Mouse (Mus musculus): Measurements from ENCODE around the gene Nlgn1. TPM values are rescaled to one million over a fixed set of nuclear protein-coding genes. Genes with fewer than 3 reads are reported as not detected.

The Nlgn1 gene
- total and polyA plus RNA-seq, 3 experiments = 0.04 TPM; not detected in 2

DNA sequence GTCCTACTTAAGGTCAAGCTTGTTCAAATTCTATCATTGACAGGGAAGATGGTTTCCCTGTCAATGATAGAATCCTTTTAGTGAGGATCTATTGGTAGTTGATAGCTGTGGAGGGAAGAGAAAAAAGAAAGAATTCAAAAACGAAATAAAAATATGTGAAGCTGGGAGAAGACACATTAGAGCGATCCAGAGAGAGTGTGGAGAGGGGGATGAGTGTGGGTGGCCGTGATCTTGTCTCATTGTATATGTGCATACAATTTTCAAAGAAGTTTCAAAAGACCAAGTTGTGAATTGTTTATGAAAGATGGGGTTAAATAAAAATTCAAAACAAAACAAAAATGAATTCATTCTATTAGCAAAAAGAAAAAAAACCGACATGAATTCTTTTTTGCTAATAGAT, 568.6 kb downstream of the Nlgn1 start:
- no peak for DNase-seq
- no peak overlapping the region for H3K27ac ChIP-seq
- 73% methylated on average over 4 of the region's 4 CpGs for WGBS
- intact Hi-C loops (cut with DNase I) = no loop called here
- H3K36me3 ChIP-seq (ENCODE audit: control insufficient read depth, insufficient read depth, low read length) = no peaks in the 10 kb centered on the region
- TF ChIP-seq POLR2A (IDR thresholded peaks at IDR 0.05; ENCODE audit: insufficient read depth, low read depth, low read length) (no peak), EP300 (IDR thresholded peaks at IDR 0.05; ENCODE audit: insufficient read depth, low read depth, low read length) (no peak), CTCF (IDR thresholded peaks at IDR 0.05) (no peak)
- no peak overlapping the region for H3K9ac ChIP-seq (ENCODE audit: low read depth, low read length)
- H3K79me2 ChIP-seq (replicated peaks; ENCODE audit: control insufficient read depth, insufficient read depth, low read length) = no peaks in the 10 kb centered on the region
- no peaks in the 10 kb centered on the region for H3K4me1 ChIP-seq (ENCODE audit: control insufficient read depth, insufficient read depth, low read length)
- H3K4me3 ChIP-seq = no peak overlapping the region
- H3K27me3 ChIP-seq (ENCODE audit: control insufficient read depth, insufficient read depth, low read length) = no peaks in the 10 kb centered on the region

DNA sequence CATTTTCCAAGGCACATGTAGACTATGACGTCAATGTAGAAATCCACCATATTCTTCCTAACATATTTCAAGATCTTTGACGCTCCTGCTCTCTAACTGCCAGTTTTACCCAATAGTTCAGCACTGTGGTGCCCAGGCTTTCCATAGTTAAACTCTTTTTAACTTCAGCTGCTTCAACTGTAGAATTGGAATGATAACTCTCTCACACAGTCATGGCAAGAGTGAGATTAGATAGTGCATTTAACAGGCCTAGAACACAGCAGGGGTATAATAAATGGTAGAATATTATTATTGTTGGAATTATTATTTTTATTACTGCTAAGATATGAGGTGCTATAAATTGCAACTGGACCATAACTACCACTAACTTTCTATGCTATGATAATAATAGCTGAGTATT, 574.4 kb downstream of the Nlgn1 start:
- no peak overlapping the region for H3K4me3 ChIP-seq
- TF ChIP-seq EP300 (IDR thresholded peaks at IDR 0.05; ENCODE audit: insufficient read depth, low read depth, low read length) (no peak), POLR2A (IDR thresholded peaks at IDR 0.05; ENCODE audit: insufficient read depth, low read depth, low read length) (no peak), CTCF (IDR thresholded peaks at IDR 0.05) (no peak)
- DNase-seq = no peak
- intact Hi-C loops (cut with DNase I) = no loop called here
- H3K79me2 ChIP-seq (replicated peaks; ENCODE audit: control insufficient read depth, insufficient read depth, low read length) = no peaks in the 10 kb centered on the region
- 81% methylated on average over 2 of the region's 2 CpGs for WGBS
- H3K9ac ChIP-seq (ENCODE audit: low read depth, low read length) = no peak overlapping the region
- H3K4me1 ChIP-seq (ENCODE audit: control insufficient read depth, insufficient read depth, low read length) = no peaks in the 10 kb centered on the region
- H3K27me3 ChIP-seq (ENCODE audit: control insufficient read depth, insufficient read depth, low read length) = no peaks in the 10 kb centered on the region
- H3K36me3 ChIP-seq (ENCODE audit: control insufficient read depth, insufficient read depth, low read length) = no peaks in the 10 kb centered on the region
- no peak overlapping the region for H3K27ac ChIP-seq

DNA sequence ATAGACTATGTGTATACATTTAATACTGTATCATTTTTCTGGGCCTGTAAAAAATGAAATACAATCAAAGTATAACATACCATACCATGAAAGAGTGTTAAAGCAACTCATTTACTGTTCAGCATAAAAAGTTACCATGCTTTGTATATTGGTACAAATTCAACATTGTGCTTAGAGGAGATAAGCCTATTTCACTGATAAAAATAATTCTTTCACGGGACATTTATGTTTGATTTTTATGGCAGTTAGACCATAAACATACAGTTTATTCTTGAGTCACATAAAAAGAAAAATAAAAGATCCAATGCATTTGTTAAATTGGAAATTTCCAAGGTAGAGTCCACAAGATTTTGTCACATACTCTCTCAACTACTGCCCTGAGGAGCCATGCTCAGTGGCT, 608.1 kb downstream of the Nlgn1 start:
- DNase-seq = no peak
- no peaks in the 10 kb centered on the region for H3K27me3 ChIP-seq (ENCODE audit: control insufficient read depth, insufficient read depth, low read length)
- H3K4me3 ChIP-seq = no peak overlapping the region
- no peaks in the 10 kb centered on the region for H3K36me3 ChIP-seq (ENCODE audit: control insufficient read depth, insufficient read depth, low read length)
- no peak overlapping the region for H3K9ac ChIP-seq (ENCODE audit: low read depth, low read length)
- intact Hi-C loops (cut with DNase I) = no loop called here
- no peaks in the 10 kb centered on the region for H3K4me1 ChIP-seq (ENCODE audit: control insufficient read depth, insufficient read depth, low read length)
- no peaks in the 10 kb centered on the region for H3K79me2 ChIP-seq (replicated peaks; ENCODE audit: control insufficient read depth, insufficient read depth, low read length)
- WGBS = 47% methylated on average over 1 of the region's 1 CpGs
- no peak for TF ChIP-seq EP300 (IDR thresholded peaks at IDR 0.05; ENCODE audit: insufficient read depth, low read depth, low read length)
- no peak for TF ChIP-seq CTCF (IDR thresholded peaks at IDR 0.05)
- no peak for TF ChIP-seq POLR2A (IDR thresholded peaks at IDR 0.05; ENCODE audit: insufficient read depth, low read depth, low read length)
- no peak overlapping the region for H3K27ac ChIP-seq

DNA sequence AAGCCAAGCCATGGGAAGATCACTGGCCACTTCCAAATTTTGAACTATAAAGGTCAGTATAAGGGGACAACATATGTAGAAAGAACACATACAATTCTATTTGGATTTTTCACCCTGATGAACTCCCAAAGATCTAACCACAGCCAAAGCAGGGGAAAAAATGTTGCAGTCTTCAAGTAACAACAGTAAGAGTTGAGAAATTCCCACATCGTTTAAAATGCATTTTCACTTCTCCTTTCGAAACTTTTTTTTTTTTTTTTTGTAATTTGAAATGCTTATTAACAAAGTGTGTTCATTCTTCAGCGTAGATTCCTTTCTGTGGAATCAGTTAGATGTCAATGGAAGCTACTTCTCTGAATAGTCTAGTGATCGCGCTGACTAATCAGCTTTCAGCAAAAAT, 610.8 kb downstream of the Nlgn1 start:
- Histone ChIP-seq H3K36me3 (ENCODE audit: control insufficient read depth, insufficient read depth, low read length) (no peaks in the 10 kb centered on the region), H3K4me3 (no peak overlapping the region)
- intact Hi-C loops (cut with DNase I) = no loop called here

DNA sequence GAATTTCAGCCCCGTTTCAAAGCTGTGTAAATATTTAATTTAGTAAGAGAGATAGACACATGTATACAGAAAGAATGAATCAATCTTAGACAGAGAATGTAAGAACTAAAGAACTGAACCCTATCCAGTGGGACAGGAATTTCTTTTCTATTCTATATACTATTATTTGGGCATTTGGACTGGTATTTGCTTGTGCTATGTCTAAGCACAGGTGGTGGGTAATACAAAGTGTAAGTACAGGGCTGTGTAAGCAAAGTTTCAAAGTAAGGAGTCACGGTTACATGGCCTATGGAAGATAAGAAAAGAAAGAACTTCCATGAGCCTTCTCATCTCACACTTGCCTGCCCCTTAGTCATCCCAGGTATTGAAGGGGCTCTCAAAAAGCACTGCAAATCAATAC, 624.9 kb downstream of the Nlgn1 start:
- H3K27ac ChIP-seq = no peak overlapping the region
- no peak for DNase-seq
- no peaks in the 10 kb centered on the region for H3K36me3 ChIP-seq (ENCODE audit: control insufficient read depth, insufficient read depth, low read length)
- H3K4me3 ChIP-seq = no peak overlapping the region
- TF ChIP-seq EP300 (IDR thresholded peaks at IDR 0.05; ENCODE audit: insufficient read depth, low read depth, low read length) (no peak), POLR2A (IDR thresholded peaks at IDR 0.05; ENCODE audit: insufficient read depth, low read depth, low read length) (no peak), CTCF (IDR thresholded peaks at IDR 0.05) (no peak)
- WGBS = 57% methylated on average over 2 of the region's 2 CpGs
- H3K4me1 ChIP-seq (ENCODE audit: control insufficient read depth, insufficient read depth, low read length) = no peaks in the 10 kb centered on the region
- no peaks in the 10 kb centered on the region for H3K79me2 ChIP-seq (replicated peaks; ENCODE audit: control insufficient read depth, insufficient read depth, low read length)
- no peak overlapping the region for H3K9ac ChIP-seq (ENCODE audit: low read depth, low read length)
- intact Hi-C loops (cut with DNase I) = no loop called here
- no peaks in the 10 kb centered on the region for H3K27me3 ChIP-seq (ENCODE audit: control insufficient read depth, insufficient read depth, low read length)

More for the DNA sequence above, 610.8 kb downstream of the Nlgn1 start:
- DNase-seq = no peak
- no peaks in the 10 kb centered on the region for H3K4me1 ChIP-seq (ENCODE audit: control insufficient read depth, insufficient read depth, low read length)
- WGBS = 73% methylated on average over 5 of the region's 5 CpGs
- no peaks in the 10 kb centered on the region for H3K27me3 ChIP-seq (ENCODE audit: control insufficient read depth, insufficient read depth, low read length)
- no peaks in the 10 kb centered on the region for H3K79me2 ChIP-seq (replicated peaks; ENCODE audit: control insufficient read depth, insufficient read depth, low read length)
- no peak overlapping the region for H3K9ac ChIP-seq (ENCODE audit: low read depth, low read length)
- H3K27ac ChIP-seq = no peak overlapping the region
- TF ChIP-seq POLR2A (IDR thresholded peaks at IDR 0.05; ENCODE audit: insufficient read depth, low read depth, low read length) = no peak
- no peak for TF ChIP-seq CTCF (IDR thresholded peaks at IDR 0.05)
- TF ChIP-seq EP300 (IDR thresholded peaks at IDR 0.05; ENCODE audit: insufficient read depth, low read depth, low read length) = no peak

DNA sequence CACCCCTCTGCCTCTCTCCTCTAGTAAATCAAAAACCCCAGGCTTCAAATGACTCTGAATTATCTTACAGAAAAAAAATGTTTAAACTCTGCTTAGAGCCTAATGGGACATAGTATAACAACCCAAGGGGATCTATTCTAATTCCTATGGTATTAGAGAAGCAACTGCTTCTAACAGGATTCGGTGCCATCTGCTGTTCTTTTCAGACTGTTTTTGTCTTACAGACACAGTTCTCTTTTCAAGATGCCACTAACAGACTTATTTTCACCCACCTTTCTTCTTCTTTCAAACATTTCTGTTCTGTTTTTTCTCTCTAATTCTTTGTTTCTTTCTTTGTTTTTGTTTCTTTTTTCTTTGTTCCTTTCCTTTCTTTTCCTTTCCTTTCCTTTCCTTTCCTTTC, 635.0 kb downstream of the Nlgn1 start:
- Histone ChIP-seq H3K27ac (no peak overlapping the region), H3K4me3 (no peak overlapping the region), H3K9ac (ENCODE audit: low read depth, low read length) (no peak overlapping the region), H3K36me3 (ENCODE audit: control insufficient read depth, insufficient read depth, low read length) (no peaks in the 10 kb centered on the region), H3K4me1 (ENCODE audit: control insufficient read depth, insufficient read depth, low read length) (no peaks in the 10 kb centered on the region), H3K27me3 (ENCODE audit: control insufficient read depth, insufficient read depth, low read length) (no peaks in the 10 kb centered on the region), H3K79me2 (replicated peaks; ENCODE audit: control insufficient read depth, insufficient read depth, low read length) (no peaks in the 10 kb centered on the region)
- no peak for TF ChIP-seq EP300 (IDR thresholded peaks at IDR 0.05; ENCODE audit: insufficient read depth, low read depth, low read length)
- no peak for TF ChIP-seq CTCF (IDR thresholded peaks at IDR 0.05)
- TF ChIP-seq POLR2A (IDR thresholded peaks at IDR 0.05; ENCODE audit: insufficient read depth, low read depth, low read length) = no peak
- no peak for DNase-seq
- intact Hi-C loops (cut with DNase I) = no loop called here
- 78% methylated on average over 1 of the region's 1 CpGs for WGBS
